Mouse (Mus musculus): ENCODE data around the gene Wdr44.

Wdr44 gene

GRCm38 (mm10) chrX:23840921-23841320 is 148.1 kb downstream of the Wdr44 start:
- DNase-seq (ENCODE audit: low read depth, low spot score) = no peak

Data from brain, embryonic 18.5 days (tissue).